Mouse (Mus musculus) limb, embryonic 10.5 days (tissue): ENCODE measurements at regions not wholly inside any gene's neighbourhood (a gene's known extent, or its start where the extent isn't known, plus 50 kb on each side); places are given as distances from the start of the nearest gene placed in this dataset.

Experiments used
- DNase-seq: peaks from one replicate; pipeline ENCODE4 v3.0.0-alpha.2; 2017; ENCODE audit warnings: low spot score
- H3K27ac ChIP-seq: fragments of 300-500 bp; sonication (generic); 2 replicates; pipeline ENCODE4 v1.5.1; 2016; ENCODE audit warnings: mild to moderate bottlenecking
- H3K27me3 ChIP-seq: fragments of 300-500 bp; sonication (generic); 2 replicates; pipeline ENCODE4 v1.6.1; 2016; ENCODE audit warnings: low read depth, mild to moderate bottlenecking; ENCODE audit not compliant: poor library complexity, severe bottlenecking
- H3K36me3 ChIP-seq: fragments of 300-500 bp; sonication (generic); 2 replicates; pipeline ENCODE4 v1.6.1; 2016; ENCODE audit warnings: mild to moderate bottlenecking, moderate library complexity
- H3K4me1 ChIP-seq: fragments of 300-500 bp; sonication (generic); 2 replicates; pipeline ENCODE4 v1.6.1; 2016
- H3K4me3 ChIP-seq: fragments of 300-500 bp; sonication (generic); 2 replicates; pipeline ENCODE4 v1.5.1; 2016; ENCODE audit warnings: mild to moderate bottlenecking, moderate library complexity
- H3K9me3 ChIP-seq: fragments of 300-500 bp; sonication (generic); replicated peaks from 2 replicates; pipeline ENCODE4 v1.6.1; 2016; ENCODE audit warnings: mild to moderate bottlenecking
- WGBS: fragments of 180-500 bp; shearing (Covaris S2); methylation state at CpG from one replicate; pipeline ENCODE4 v1.1.7; 2016; 5-methylcytosine and 5-hydroxymethylcytosine counted together

DNA sequence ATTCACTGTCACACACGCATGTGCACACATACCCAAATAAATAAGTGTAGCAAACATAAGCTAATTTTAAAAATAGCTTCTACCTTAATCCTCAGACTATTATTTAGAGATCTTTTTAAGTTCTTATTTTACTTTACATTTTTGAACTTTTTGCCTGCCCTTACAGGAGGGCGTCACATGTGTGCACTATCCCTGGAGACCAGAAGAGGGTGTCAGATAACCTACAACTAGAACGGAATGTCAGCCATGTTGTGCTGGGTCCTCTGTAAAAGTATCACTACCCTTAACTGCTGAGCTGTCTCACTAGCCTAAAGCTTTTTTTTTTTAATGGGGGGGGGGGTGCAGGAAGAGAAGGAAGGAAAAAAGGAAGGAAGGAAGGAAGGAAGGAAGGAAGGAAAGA, 271.7 kb downstream of the Gxylt1 start:
- DNase-seq, result no peak
- Histone ChIP-seq H3K4me1 (peaks cover 37% of the 10 kb centered on the region), H3K36me3 (no peaks in the 10 kb centered on the region), H3K27me3 (no peaks in the 10 kb centered on the region), H3K4me3 (no peak overlapping the region), H3K9me3 (no peaks in the 10 kb centered on the region), H3K27ac (no peak overlapping the region)
- WGBS, result 80% methylated on average over 3 of the region's 3 CpGs

DNA sequence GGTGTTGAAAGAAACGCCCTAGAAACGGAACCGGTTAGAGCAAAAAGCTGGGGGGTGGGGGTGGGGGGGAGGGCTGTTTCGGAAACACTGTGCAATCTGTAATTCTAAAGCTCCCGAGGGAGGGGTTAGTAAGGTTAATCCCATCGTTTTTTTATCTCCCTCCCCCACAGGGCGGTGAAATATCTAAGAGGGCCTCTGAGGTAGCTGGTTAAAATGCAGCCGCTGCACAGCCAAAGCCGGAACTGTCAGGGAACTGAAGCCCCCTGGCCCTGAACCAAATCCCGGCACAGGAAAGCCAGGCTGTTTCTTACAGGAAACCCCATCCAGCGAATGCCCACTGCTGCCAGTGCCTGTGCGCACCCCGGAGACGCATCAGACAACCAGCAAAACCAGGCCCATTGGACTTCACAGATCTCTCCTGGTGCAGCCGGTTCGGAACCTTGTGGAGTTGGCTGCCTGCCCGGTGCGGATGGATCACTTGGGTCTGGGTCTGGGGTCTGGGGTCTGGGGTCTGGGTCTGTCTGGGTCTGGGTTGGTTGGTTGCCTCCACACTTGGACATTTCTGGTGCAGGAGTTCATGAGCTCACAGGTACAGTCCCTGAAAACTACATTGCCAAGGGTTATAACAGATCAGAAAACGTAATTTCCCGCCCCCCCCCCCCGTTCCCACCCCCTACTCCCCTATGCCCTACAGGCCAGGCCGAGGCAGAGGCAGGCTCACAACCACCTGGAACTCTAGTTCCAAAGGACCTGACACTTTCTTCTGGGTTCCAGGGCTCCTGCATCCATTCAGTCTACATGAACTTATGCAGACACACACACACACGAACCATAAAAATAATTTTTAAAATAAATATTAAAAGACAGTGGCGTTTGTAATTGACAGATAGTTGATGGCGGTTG, 272.7 kb downstream of the Gxylt1 start:
- peak overlapping the region; percentile 43 for H3K4me3 ChIP-seq
- H3K4me1 ChIP-seq, result peaks cover 37% of the 10 kb centered on the region
- peak overlapping the region; percentile 42; the same call in 1 of the 2 replicates for H3K27ac ChIP-seq
- H3K36me3 ChIP-seq, result no peaks in the 10 kb centered on the region
- WGBS, result 29% methylated on average over 25 of the region's 25 CpGs
- DNase-seq, result peak; percentile 53
- no peaks in the 10 kb centered on the region for H3K9me3 ChIP-seq
- H3K27me3 ChIP-seq, result no peaks in the 10 kb centered on the region

DNA sequence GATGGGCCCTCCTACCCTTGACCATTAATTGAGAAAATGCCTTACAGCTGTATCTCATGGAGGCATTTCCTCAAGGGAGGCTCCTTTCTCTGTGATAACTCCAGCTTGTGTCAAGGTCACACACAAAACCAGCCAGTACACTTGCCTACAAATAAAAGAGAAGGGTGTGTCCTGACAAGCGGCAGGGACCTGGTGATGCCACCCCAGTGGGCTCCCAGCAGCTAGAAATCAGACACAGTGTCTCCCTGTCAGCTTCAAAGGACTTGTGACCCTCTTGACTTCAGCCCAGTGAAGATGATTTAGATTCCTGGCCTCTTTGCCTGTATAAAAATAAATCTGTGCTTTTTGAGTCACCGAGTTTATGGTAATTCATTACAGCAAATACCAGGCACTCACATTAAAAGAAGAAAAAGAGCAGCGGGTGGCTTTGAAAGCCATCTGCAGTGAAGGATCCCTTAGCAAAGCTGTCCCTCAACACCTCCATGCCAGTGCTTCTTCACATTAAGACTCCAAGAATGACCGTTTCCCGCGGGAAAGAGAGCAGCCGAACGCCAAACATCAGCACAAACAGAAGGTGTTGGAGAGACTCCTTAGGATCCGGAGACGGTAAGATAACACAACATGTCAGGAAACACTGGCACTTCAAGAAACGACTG, 273.5 kb downstream of the Gxylt1 start:
- no peaks in the 10 kb centered on the region for H3K9me3 ChIP-seq
- 4% methylated on average over 11 of the region's 11 CpGs for WGBS
- peaks cover 37% of the 10 kb centered on the region for H3K4me1 ChIP-seq
- peak; percentile 40 for DNase-seq
- H3K27me3 ChIP-seq, result no peaks in the 10 kb centered on the region
- H3K27ac ChIP-seq, result 0 out of 2 replicates have a peak overlapping the region, but pooled peaks have one; percentile 42
- H3K4me3 ChIP-seq, result peak overlapping the region; percentile 43
- H3K36me3 ChIP-seq, result no peaks in the 10 kb centered on the region

DNA sequence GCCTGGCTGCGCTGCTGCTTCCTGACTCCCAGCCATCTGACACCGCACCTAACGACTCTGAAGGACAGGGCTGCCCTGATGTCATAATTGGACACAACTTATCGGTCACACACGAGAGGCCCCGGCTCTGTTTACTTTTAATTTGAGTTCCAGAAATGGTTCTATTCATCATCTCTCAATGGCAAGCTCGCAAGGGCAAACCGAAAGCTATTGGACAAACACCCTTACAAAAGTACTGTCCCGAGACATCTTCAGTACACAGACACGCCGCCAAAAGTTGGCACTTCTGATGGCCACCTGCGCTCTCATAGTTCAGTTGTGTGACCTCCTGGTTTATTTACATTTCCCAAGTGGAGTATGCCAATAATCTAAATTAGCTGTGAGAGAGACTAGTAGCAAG, 274.9 kb downstream of the Gxylt1 start:
- no peaks in the 10 kb centered on the region for H3K27me3 ChIP-seq
- H3K27ac ChIP-seq, result no peak overlapping the region
- no peaks in the 10 kb centered on the region for H3K36me3 ChIP-seq
- 50% methylated on average over 12 of the region's 12 CpGs for WGBS
- H3K4me3 ChIP-seq, result no peak overlapping the region
- no peak for DNase-seq
- no peaks in the 10 kb centered on the region for H3K9me3 ChIP-seq
- H3K4me1 ChIP-seq, result peaks cover 30% of the 10 kb centered on the region

- H3K4me3 ChIP-seq, result no peak overlapping the region
- no peak overlapping the region for H3K27ac ChIP-seq
- H3K4me1 ChIP-seq, result peaks cover 30% of the 10 kb centered on the region
- H3K27me3 ChIP-seq, result no peaks in the 10 kb centered on the region
- 85% methylated on average over 5 of the region's 5 CpGs for WGBS
- H3K36me3 ChIP-seq, result no peaks in the 10 kb centered on the region
- H3K9me3 ChIP-seq, result no peaks in the 10 kb centered on the region
- no peak for DNase-seq
These were observed 277.0 kb downstream of the Gxylt1 start for GRCm38 (mm10) chr15:92997933-92998332.

DNA sequence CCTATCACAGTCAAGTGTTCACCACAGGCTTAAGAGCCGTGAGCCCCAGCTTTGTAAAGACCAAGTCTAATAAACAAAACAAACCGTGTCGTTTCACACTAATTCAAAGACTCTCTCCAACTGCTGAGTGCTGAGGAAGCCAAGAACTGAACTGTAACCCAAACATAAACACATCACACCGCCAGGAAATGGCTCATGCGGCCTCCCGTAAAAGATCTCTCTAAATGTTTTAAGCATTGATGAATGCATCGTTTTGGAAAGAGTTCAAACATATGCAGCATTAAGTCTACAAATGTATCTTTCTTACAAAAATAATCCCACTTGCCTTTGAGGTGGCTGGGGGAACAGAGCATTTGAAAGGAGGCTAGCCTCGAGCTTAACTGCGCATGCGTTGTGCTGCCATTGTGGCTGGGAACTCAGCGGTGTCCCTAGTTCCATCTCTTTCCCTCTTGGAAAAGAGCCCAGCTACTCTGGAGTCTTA, 280.7 kb downstream of the Gxylt1 start:
- H3K4me3 ChIP-seq, result no peak overlapping the region
- DNase-seq, result no peak
- H3K36me3 ChIP-seq, result no peaks in the 10 kb centered on the region
- peaks cover under 1% of the 10 kb centered on the region; the same call in 1 of the 2 replicates for H3K4me1 ChIP-seq
- no peaks in the 10 kb centered on the region for H3K27me3 ChIP-seq
- 72% methylated on average over 11 of the region's 11 CpGs for WGBS
- no peaks in the 10 kb centered on the region for H3K9me3 ChIP-seq
- no peak overlapping the region for H3K27ac ChIP-seq

GRCm38 (mm10) chr15:92993538-92994190, 281.3 kb downstream of the Gxylt1 start:
- no peak overlapping the region for H3K27ac ChIP-seq
- no peaks in the 10 kb centered on the region for H3K9me3 ChIP-seq
- no peaks in the 10 kb centered on the region for H3K27me3 ChIP-seq
- no peaks in the 10 kb centered on the region for H3K36me3 ChIP-seq
- no peak overlapping the region for H3K4me3 ChIP-seq
- WGBS, result 83% methylated on average over 6 of the region's 6 CpGs
- no peak for DNase-seq
- no peaks in the 10 kb centered on the region for H3K4me1 ChIP-seq

DNA sequence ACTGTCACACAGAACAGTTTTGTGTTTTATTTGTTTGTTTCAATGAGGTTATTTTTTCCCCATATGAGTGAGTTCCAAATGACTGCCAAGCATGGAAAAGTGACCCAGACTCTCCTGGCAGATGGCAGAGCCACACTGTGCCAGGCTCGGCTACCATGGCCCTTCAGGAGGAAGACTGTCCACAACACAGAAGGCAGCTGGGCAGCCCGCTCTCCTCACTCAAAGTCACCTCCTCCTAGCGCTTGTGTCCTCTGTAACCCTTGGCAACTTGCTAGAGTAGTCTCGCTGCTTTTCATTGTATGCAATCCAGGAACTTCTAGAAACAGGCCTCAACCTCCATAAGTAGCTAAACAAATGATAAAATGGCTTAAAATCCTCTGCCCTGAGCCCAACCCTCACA, 299.2 kb downstream of the Gxylt1 start:
- DNase-seq, result no peak
- WGBS, result 82% methylated on average over 4 of the region's 4 CpGs
- Histone ChIP-seq H3K27ac (no peak overlapping the region), H3K27me3 (no peaks in the 10 kb centered on the region), H3K36me3 (no peaks in the 10 kb centered on the region), H3K9me3 (no peaks in the 10 kb centered on the region), H3K4me3 (no peak overlapping the region), H3K4me1 (no peaks in the 10 kb centered on the region)

DNA sequence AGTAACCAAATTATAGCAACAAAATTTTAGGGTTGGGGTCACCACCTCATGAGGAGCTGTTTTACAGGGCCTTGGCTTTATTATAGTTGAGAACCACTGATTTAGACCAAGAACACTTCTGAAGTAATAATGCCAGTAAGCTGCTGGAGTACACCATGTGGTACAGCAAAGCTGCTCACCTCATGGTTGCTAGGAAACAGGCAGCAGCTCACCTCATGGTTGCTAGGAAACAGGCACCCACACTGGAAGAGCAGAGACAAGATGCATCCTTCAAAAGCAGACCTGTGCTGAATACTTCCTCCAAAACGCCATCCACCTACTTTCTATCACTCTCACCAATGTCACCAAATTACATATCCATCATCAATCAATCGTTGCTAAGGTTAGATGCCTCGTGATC, 300.0 kb downstream of the Gxylt1 start:
- H3K27ac ChIP-seq, result no peak overlapping the region
- H3K4me1 ChIP-seq, result no peaks in the 10 kb centered on the region
- no peaks in the 10 kb centered on the region for H3K36me3 ChIP-seq
- 89% methylated on average over 3 of the region's 3 CpGs for WGBS
- no peaks in the 10 kb centered on the region for H3K27me3 ChIP-seq
- H3K9me3 ChIP-seq, result no peaks in the 10 kb centered on the region
- H3K4me3 ChIP-seq, result no peak overlapping the region
- DNase-seq, result no peak

- DNase-seq, result no peak
- H3K27me3 ChIP-seq, result no peaks in the 10 kb centered on the region
- no peak overlapping the region for H3K27ac ChIP-seq
- H3K4me3 ChIP-seq, result no peak overlapping the region
- H3K36me3 ChIP-seq, result no peaks in the 10 kb centered on the region
- H3K4me1 ChIP-seq, result no peaks in the 10 kb centered on the region
- 88% methylated on average over 9 of the region's 9 CpGs for WGBS
- H3K9me3 ChIP-seq, result no peaks in the 10 kb centered on the region
These were observed 301.2 kb downstream of the Gxylt1 start for GRCm38 (mm10) chr15:92973651-92974229.

GRCm38 (mm10) chr15:92965556-92965955, 309.4 kb downstream of the Gxylt1 start:
- 89% methylated on average over 1 of the region's 1 CpGs for WGBS
- DNase-seq, result no peak

DNA sequence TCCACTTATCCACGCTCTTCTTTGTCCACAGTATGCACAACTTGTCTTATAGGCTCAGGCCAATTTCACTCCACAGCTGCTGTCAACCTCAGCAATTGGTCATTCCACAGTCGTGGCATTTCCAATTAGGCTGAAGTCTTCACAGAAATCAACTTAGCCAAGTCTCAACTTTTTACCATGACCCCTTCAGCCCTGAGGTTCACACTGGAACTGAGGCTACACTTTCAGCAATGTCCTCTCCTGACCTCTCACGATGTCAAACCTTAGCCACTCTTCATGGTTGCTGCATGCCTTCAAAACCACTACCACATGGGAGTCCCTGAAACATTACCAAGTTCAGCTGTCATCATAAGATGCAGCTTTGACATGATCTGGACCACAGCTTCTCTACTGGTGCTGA, 310.1 kb downstream of the Gxylt1 start:
- Histone ChIP-seq H3K4me1 (no peaks in the 10 kb centered on the region), H3K9me3 (no peaks in the 10 kb centered on the region), H3K4me3 (no peak overlapping the region), H3K36me3 (no peaks in the 10 kb centered on the region), H3K27ac (no peak overlapping the region), H3K27me3 (no peaks in the 10 kb centered on the region)
- DNase-seq, result no peak
- 76% methylated on average over 3 of the region's 3 CpGs for WGBS

More at GRCm38 (mm10) chr15:92965556-92965955, 309.4 kb downstream of the Gxylt1 start:
- no peaks in the 10 kb centered on the region for H3K27me3 ChIP-seq
- no peak overlapping the region for H3K27ac ChIP-seq
- no peaks in the 10 kb centered on the region for H3K4me1 ChIP-seq
- no peaks in the 10 kb centered on the region for H3K9me3 ChIP-seq
- no peak overlapping the region for H3K4me3 ChIP-seq
- H3K36me3 ChIP-seq, result no peaks in the 10 kb centered on the region
